Mouse (Mus musculus) urinary bladder, postnatal 4 days (tissue): ENCODE measurements around the gene Hnf1b.

Source experiments
- DNase-seq, 2 experiments: peaks; one replicate each; pipeline ENCODE4 v3.0.0; 2021 to 2022; ENCODE audit warnings: low spot score in 2 of 2

Hnf1b gene

DNA sequence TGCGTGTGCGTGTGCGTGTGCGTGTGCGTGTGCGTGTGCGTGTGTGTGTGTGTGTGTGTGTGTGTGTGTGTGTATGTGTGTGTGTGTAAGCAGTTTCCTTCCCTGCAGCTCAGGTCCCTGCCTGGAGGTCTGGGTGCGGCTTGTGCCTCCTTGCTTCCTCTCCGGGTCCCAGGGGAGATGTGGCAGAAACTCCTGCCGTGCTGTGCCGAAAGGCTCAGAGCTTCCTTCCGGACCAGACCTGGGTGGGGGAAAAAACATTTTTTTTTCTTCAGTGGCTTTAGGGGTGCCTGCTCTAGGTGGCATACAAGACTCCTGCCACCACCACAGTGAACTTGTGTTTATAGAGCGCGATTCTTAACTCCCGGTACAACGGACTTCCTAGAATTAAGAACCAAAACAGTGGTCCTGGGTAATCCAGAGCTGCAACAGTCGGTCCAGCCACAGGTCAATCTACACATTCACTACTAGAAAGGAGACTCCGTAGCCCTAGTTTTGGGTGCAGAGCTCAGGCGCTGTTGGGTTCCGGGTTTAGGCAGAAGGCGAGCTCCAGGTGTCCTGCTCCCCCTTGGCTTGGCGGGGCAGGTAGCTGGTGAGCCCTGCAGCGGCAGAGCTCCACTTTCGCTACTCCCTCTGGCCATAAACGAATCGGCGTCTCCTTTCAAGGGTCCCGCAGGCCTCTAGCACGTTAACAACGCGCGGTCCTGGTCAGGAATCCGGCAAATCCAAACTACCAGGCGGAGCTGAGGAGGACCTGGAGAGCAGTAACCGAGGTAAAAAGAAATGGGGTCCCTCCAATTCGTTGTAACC, at the start of gene Hnf1b:
Gene Hnf1b (plus strand): TSS at position 535 of the 807 bp plus-strand sequence.
- no peak for DNase-seq

DNA sequence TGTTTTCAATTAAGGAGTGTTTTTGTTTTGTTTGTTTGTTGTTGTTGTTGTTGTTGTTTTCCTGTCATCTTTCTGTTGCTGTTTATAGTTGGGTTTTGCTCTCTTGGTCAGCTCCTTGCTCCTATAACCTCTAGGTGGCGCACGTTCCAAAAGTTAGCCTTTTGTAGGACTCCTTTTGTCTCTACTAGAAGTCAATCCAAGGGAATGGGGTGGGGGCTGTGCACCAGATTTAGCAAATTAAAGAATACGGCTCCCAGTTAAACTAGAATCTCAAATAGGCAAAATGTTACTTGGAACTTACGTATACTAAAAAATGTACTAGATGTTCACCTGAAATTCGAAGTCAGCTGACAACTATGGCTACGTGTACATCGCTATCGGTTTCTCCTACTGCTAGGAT, 47.7 kb upstream of the Hnf1b start:
- no peak for DNase-seq

DNA sequence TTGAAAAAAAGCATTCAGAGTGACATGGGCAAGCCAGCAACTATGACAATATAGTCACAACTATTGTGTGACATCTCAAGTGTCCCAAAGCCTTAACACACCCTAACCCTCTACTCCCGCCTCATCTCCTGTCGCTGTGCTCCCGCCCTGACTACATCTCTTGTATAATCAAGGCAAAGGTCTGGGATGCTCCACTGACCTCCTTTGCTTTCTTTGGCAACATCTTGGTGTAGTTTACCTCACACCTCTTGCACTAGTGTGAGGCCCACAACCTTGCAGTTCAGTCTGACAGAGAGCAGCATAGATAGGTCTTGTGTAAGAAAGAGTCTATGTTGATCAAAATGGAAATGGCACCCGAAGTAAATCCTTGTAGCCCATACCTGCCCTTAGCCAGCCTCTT, 47.3 kb upstream of the Hnf1b start:
- DNase-seq = no peak

DNA sequence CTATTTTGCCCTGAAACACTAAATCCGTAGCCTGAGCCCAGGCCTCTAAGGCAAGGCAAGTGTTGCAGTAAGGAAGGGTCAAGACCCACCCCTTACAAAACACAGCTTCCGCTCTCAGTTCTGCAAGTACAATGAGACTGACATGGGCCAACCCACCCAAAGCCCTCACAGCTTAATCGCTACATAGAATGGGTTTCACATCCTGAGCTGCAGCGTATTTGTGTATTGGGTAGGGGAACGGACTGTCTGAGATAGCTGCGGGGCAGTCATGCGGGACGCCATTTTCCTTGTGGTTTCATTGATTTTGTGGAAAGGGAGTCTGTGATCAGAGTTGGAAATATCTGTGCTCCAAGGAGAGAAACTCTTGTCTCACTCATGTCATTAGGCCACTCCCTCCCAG, 39.4 kb upstream of the Hnf1b start:
- DNase-seq = no peak

DNA sequence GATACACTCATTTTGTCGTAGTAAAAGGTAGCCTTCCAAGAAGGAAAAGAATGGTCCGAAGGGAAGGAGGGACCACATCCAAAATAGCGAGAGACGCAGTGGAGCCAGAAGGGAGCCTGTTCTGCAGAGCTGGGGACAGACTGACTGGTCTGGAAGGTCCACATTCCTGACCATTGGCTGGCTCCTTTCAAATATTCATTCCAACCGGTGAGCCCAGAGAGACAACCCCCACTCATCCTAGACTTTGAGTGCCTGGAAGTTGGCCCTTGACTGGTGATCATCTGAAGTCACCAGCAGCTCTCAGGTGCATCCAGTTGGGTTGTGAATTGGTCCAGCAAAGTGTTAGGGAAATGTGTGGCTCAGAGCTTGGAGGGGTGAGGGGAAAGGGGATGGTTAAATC, 34.7 kb upstream of the Hnf1b start:
- no peak for DNase-seq

DNA sequence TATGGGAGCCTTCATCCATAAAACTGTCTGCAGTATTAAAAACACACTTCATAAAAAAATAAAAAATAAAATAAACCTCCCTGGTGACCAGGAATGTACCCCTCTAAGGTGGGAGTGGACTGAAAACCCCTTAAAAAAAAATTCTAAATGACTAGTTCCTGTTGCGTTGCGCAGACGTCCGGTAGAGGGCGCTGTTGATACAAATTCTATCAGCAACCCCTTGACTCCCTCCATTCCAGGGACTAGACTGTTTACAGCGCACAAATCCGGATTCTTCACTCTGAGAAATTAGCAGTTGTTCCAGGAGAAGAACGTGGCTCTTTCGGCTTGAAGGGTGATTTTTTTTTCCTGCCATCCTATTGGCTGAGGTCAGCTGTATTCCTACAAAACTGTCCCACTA, 34.2 kb upstream of the Hnf1b start:
- DNase-seq = no peak

DNA sequence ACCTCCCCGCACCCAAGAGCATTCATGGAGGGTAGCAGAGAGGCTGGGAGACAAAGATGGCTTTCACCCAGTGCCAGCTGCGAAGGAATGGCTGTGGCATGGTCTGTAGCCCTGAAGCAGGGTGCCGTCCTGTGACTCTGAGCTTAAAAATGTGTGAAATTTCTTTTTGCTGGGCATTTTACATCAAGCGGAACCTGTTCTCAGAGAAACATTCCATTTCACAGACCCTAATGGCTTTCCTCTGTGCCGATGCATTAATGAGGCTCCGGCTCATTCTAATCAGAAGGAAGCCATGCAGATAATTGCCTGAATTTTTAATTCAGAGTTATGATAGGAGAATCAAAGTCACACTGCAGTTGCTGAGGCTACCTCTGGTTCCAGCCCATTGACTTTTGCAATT, 32.8 kb upstream of the Hnf1b start:
- no peak for DNase-seq

DNA sequence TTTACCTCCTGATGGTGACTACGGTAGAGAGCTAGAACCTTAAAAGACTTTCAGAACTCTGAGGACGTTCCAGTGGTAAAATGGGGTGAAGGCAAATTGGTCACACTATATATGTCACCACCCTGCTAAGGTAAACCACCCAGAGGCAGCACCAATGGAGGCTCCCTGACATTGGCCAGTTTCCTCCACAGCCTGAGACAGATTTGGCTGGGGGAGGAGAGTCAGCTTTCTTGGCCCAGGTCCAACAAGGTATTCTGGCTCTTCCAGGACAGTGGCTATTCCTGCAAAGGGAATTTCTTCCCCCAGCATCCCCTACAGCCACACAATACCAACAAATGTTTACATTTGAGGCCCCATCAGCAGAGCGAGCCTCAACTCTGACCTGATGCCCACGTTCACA, 31.9 kb upstream of the Hnf1b start:
- no peak for DNase-seq

DNA sequence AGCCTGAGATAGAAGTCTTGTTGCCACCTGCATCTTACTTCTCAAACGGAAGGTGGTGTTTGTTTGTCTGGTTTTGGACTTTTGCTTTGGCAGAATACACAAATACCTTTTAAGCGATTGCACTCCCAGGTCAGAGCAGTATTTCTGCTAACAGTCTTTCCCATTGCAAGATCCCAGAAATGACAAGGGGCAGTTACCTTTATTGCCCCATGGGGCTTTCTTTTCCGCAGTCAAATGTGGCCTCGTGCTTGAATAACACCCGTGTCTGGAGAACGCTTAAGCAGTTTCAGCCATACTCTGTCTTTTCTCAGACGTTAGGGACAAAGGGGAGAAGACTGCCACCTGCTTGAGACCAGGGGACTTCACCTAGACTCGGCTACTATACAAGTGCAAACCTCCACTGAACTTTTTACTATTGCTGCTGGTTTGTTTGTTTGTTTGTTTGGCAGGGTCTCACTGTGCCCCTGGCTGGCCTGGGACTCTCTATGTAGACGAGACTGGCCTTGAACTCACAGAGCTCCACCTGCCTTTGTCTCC, 31.2 kb upstream of the Hnf1b start:
- DNase-seq = no peak

DNA sequence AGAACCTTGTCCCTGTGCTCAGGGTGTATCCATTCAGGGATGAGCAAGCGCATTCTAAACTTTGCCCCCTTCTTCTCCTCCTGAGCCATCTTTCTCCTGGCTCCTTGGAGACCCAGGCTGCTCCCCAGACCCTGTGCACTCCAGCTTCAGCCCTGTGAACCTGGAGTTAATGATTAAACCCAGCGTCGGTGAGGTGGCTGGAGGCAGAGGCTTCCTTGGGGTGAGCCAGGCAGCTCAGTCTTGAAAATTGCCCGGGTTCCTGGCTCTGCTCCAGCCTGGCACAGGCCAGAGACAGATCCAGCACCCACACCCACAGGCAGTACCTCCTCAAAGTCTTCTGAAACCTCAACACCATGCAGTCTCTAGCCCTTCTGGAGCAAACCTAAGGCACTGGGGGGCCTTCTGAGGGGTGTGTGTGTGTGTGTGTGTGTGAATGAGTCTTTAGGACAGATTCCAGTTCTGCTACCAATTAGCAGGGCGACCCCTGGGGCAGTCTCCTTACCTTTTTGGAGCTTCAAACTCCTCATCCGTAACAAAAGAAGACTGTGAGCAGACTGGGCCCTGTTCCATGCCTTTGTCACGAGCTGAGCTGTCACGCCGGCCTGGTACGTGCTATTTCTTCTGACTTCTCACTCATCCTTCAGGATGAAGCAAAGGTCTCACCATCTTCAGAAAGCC, 29.9 kb upstream of the Hnf1b start:
- DNase-seq = no peak

DNA sequence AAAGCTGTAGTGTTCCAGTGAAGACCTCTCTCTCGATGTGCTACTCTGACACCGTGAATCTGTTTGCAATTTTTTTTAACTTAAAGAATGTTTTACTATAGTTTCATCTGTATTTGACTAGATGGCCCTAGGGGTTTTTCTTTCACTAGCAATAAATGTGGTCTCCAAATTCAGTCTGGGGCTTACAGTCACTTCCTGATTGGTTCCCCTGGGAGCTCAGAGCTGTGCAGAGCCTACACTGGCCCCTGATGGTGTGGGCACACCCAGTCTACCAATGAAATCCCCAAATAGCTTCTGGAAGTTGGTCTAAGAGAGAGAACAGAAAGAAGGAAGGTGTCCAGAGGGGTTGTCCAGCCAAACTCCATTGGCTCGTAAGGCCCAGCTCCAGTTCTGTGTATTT, 23.7 kb upstream of the Hnf1b start:
- no peak for DNase-seq

DNA sequence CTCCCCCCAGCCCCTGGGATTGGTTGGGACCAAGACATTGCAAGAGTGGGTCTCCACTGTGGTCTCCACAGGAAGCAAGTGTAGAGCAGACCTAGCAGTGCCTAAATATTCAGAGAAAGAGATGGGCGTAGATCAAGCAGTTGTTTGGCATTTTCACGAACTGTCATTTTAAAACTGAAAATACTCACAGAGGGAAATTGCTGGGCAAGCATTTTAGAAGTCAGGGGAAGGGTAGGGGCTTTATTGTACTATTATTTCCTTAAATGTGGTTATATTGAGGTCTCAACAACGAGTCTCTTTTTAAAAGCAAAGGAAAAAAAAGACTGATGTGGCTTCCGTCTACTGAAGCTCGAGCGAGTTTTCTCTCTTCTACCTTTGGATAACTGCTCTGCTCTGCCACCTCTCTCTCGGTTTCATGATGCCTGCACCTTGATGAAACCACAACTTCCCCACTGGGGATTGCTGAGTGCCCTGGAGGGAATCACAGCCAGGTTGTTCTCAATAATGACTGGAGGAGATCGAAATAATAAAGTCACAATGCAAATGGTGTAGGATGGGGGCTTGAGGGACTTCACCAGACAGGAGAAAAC, 21.2 kb upstream of the Hnf1b start:
- DNase-seq = no peak

DNA sequence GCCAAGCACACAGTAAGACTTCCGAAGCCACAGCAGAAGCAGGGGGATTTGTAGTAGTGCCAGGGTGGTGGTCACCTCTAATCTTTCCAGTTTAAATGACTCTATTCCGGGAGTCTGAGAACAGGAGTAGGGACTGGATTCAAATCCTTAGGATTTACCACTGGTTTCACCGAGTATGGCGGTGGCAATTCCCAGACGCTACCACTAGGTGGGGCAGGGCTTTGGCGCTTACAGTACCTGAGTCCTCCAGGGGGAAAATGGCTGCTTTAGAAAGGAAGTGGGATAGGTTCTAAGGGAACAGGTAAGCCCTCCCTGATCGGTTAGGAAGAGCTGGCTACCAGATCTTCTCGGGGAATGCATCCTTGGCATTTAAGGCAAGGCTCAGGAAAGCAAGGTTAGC, 17.5 kb upstream of the Hnf1b start:
- DNase-seq = no peak

DNA sequence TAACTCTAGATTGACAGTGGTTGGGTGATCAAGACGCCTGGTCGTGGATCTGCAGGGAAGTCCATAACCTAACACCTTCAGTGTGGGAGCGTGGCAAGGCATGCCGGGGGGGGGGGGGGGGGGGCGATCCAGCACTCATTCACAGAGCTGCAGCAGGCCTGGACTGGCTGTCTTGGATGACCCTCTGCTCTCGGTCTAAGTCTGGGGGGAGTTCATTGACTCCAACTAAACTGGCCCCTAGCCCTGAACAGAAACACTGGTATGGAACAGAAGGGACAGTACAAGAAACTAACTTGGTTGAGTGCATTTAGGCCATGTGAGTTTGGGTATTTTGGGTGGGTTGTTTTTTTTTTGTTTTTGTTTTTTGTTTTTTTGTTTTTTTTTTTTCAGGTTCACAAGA, 16.3 kb upstream of the Hnf1b start:
- no peak for DNase-seq

DNA sequence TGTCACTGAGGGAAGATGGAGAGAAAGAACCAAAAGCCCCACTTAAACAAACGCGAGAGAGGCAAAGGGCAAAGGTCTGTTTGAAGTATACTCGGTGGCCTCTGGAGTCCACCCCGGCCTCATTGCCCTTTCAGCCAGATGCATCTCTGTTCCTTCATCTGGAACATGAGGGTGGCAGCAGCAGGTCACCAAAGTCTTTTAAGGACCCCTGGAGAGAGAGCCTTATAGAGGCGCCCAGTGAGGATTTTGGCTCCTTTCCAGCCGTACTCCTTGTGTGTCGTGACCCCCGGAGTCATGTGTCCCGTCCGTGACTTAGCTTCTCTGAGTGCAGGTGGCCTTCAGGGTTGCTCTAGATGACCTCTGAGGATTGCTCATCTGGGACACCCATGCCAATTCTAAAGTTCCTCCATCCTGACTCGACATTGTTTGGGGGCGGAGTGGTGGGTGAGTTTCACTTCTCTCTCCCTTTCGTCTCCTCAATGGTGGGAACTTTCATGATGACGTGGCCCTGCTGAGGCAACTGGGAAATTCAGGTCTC, 15.8 kb upstream of the Hnf1b start:
- no peak for DNase-seq

DNA sequence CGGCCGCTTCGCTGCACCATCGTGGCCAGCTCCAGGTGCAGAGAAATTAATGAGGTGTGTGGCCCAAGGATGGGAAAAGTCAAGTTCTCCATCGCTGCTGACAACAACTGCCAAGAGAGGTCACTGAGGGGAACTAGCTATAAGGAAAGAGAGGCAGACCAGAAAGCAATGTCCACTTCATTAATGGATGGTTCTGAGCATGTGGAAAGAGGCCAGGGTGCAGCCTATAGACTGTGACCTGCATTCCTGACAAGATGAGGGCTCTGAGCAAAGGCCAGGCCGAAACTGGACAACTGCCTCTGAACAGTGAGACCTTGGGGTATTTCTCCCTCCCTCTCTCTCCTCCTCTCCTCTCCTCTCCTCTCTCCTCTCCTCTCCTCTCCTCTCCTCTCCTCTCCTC, 10.4 kb upstream of the Hnf1b start:
- DNase-seq = no peak

DNA sequence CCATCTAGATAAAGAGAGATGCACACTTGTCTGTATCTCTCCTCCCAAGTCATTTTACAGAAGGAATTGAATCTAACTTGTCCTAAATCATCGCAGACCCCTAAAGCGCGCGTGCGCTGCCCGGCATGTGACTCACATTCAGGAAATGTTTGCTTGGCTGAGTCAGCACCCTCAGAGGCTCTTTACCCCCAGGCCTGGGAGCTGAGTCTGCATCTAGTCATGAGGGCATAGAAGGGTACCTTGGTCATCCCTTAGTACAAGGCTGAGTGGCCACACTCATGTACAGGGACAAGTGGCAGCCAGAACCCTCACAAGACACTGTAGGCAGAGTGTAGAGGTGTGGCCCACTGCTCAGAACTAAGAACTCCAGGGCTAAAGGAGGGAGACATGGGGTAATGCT, 6.3 kb upstream of the Hnf1b start:
- DNase-seq = no peak

DNA sequence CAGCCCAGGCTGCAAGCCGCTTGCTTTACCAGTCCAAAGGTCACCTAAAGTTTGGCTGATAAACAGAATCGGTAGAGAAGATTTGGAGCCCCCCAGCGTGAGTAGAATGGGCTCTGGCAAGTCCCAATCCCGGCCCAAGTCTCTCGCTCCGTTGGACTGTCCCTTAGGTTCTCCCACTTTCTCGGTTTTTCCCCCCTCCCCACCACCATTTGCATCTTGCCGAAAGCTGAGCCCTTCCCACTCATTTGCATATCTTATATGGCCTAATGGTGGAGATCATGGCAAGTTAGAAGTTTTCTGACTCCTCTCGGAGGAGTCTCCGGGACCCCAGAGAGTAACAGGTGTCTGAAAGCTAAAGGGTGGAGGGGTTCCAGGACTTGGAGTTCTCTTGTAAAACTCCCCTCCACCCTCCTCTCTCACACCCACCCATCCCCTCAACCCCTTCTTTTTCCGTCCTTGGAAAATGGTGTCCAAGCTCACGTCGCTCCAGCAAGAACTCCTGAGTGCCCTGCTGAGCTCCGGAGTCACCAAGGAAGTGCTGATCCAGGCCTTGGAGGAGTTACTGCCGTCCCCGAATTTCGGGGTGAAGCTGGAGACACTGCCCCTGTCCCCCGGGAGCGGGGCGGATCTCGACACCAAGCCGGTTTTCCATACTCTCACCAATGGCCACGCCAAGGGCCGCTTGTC, 866 bp downstream of the Hnf1b start:
- peak in 1 of 2 experiments; percentile 26 for DNase-seq

DNA sequence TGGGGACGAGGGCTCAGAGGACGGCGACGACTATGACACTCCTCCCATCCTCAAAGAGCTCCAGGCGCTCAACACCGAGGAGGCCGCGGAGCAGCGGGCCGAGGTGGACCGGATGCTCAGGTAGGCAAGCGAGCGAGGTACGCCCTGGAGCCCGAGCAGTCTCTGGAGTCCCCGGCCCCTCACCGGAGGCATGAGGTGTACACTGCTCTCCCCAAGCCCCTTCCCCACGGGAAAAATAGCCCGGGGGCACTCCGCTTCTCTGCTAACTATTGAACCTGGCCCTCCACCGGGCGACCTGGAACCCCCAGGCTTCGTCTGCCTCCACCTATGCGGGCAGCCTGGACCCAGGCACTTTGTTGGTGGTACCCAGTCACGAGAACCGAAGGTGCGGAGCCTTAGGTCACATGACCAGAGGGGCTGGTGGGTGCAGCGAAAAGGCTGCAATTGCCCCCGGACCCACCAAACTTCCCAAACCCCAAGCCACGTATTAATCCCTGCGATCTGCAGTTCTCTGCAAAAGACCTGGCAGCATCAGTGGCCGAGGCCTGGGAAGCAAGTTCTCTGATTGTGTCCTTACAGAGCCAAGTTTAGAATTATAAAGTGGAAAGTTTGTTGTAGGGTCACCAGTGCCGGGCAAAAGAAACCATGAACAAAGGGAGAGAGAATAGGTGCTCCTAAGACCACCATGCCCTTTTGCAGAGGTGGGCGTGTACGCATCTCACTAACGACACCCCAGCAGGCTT, 1.6 kb downstream of the Hnf1b start:
- no peak for DNase-seq

DNA sequence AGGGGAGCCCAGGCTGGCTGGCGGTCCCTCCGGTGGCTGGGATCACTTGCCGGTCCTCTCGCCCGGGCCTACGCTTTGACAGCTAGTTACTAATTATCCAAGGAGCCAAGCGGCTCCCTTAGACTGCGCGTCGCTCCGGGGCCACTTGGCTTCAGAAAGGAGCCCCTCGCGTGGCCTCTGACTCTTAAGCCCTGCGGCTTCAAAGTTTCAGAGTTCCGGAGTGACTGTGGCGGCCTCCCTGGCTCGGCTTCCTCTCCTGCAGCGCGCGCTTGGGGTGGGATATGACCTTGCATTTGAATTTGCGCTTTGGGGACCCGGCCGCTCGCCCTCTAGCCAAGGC, 2.1 kb downstream of the Hnf1b start:
- no peak for DNase-seq

DNA sequence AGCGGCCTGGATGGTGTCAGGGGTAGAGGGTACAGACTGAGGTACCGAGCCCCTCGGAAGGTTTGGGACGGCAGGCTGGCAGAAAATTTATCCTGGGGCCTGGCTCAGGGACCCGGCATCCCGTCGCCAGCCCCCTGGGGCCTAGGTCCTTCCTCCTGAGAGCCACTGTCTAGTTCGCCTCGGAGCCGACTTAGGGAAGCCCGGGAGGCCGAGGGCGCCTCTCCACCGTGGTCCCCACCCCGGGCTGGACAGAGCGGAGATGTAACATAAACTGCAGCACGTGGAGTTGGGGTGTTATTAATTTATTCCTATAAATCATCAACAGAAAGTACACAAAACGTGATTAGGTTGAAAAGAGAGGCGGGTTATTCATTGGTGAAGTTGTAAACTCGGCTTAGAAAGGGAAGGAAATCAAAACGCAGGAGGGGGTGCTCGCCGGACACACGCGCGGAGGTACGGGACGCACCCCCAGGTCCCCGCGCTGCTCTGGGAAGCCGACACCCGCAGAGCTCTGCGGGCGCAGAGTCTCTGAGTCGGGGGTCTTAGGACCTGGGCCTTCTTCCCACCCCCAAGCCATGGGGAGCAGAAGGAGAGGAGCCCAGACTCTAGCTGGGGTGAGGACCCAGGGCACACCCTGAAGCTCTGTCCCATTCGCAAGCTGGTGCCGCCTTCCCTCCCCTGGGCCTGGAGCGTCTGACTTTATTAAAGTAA, 2.8 kb downstream of the Hnf1b start:
- no peak for DNase-seq
